Mouse (Mus musculus) kidney, postnatal 36 days (tissue): ENCODE measurements at regions not wholly inside any gene's neighbourhood (a gene's known extent, or its start where the extent isn't known, plus 50 kb on each side); places are given as distances from the start of the nearest gene placed in this dataset.

Experiments
- DNase-seq, 2 experiments: peaks; one replicate each; pipeline ENCODE4 v3.0.0; 2021 to 2022; ENCODE audit warnings: mixed read lengths in 2 of 2

DNA sequence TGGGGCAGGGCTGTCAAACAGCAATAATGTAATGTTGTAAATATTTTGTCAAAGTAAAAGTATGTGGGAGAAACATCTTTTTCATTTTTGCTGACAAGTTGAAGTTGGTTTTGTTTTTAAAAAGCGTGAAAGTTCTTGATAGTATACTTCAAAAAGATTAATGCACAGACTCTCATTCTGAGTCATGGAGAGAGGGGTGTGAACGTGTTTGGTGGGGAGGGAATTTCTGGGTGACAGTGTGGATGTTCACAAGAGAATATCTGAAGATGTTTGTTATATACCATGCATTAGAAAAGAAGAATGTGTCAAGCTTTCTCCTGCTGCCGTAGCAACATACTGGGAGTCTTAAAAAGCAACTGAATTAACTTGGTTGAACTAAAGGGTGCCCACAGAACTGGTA lies 57.0 kb downstream of the Rps29 start:
- no peak for DNase-seq

DNA sequence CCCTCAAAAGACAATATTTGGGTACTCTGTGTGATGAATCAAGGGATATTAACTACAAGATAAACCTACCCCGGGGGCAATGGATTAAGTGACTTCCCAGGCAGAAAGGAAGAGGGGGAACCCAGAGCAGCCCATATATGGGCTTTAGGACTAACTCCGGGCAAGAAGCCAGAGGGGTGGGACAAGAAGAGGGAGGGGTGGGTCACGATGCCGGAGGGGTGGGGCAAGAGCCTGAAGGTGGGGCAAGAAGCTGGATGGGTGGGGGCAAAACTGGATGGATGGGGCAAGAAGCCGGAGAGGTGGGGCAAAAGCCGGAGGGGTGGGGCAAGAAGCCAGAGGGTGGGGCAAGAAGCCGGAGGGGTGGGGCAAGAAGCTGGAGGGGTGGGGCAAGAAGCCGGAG lies 64.1 kb downstream of the Rps29 start:
- DNase-seq, result no peak

GRCm38 (mm10) chr12:69093073-69093797 lies 65.8 kb downstream of the Rps29 start:
- peak in 1 of 2 experiments; percentile 5 for DNase-seq

GRCm38 (mm10) chr12:69087928-69088609 lies 70.9 kb downstream of the Rps29 start:
- peak; percentile 19 to 20 for DNase-seq

GRCm38 (mm10) chr12:69085522-69086179 lies 73.3 kb downstream of the Rps29 start:
- no peak for DNase-seq

DNA sequence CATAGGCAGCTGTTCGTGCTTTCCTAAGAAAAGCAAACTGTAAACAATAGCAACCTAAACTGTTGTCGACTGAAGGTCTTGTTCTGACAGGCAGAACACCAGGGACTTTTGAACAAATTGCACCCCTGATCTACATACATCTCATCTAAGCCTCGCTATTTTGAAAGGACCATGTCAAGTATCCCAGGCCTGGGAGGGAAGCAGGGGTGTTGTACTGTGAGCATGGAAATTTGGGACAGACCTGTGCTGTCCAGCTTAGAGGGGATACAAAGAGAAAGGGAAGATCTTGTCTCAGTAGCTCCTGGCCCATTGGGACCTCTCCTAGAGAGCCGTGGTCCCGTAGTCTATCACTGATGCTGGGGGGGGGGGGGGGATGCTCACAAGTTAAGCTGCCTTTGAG lies 74.3 kb downstream of the Rps29 start:
- no peak for DNase-seq

DNA sequence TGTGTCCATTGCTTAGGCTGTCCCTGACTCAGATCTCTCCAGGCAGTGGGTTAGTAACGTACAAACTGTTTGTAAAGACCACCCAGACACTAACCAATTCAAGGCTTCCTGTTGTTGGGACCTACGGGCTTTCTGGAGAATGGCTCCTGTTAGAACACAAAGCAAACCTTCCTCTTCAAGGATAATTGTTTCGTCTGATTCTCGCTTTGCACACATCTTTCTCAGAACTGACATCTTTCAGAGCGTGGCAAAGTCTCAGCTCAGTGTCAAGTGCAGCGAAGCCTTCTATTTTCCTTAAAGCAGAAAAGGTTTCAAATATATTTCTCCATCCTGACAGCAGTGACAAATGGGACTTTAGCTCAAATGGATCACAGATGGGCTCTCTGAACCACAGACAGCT lies 76.9 kb downstream of the Rps29 start:
- no peak for DNase-seq

GRCm38 (mm10) chr12:69039553-69039952 lies 119.4 kb downstream of the Rps29 start:
- DNase-seq, result no peak

DNA sequence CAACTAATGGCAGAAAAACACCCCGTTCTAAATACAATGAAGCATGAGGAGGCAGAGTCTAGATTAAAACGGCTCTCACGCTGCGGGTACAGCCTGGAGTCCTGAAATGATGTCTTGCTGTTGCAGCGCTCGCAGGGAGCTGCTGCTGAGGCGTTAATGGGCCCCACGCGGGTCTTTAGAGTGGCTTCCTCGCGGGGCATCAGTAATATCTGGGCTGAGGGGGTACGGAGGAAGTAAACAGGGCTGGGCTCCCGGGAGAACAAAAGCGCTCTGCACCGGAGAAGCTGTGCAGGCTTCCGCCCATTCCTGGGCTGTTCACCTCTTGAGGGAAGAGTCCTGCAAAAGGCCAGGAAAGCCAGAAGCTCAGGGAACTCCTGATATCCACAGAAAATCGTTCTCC lies 135.4 kb downstream of the Rps29 start:
- DNase-seq, result no peak

DNA sequence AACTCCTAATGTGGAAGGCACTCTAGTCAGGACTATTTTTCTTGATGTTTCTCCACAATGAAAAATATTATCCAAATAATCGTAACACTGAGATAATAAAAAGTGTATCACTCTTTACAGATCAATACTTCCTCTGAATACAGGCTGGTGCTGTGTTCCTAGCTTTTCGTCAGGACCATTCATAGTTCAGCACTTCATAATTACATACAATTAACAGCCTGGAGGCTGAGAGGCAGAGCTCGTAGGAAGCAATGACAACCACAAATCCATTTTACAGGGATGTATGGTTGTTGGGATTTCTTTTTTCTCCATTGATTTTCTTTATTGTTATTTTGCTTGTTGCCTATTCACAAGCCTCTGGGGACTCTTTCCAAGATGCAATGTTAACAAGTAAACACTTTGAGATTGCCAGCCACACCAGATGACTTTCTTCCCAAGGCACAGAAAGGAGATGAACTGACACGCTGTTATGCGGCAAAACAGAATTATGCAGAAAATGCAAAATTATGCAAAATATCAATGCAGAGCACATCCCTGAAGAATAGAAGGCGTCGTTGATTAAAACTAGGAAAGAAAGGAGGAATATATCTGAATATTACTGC lies 142.2 kb downstream of the Rps29 start:
- DNase-seq, result no peak

DNA sequence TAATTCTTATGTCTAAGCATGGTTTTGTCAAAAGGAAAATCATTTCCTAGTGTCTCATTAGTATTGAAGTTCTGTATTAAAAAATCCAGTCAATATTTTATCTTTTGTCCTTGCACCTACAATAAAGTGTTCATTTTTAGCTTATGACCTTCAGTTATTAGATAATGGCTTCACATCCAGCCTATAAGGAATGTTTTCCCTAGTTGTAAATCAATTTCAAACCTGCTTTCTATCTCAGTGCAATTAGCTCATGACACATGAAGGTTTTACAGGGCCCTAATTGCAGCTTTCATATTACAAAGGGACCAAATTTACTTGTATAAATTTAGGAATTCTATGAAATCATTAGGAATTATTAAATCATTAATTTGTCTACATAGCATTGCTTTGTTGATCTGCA lies 153.8 kb downstream of the Rps29 start:
- DNase-seq, result no peak

GRCm38 (mm10) chr12:69002106-69002505 lies 156.9 kb downstream of the Rps29 start:
- no peak for DNase-seq

- DNase-seq, result no peak
These were observed 161.7 kb downstream of the Rps29 start for GRCm38 (mm10) chr12:68997259-68997658.

DNA sequence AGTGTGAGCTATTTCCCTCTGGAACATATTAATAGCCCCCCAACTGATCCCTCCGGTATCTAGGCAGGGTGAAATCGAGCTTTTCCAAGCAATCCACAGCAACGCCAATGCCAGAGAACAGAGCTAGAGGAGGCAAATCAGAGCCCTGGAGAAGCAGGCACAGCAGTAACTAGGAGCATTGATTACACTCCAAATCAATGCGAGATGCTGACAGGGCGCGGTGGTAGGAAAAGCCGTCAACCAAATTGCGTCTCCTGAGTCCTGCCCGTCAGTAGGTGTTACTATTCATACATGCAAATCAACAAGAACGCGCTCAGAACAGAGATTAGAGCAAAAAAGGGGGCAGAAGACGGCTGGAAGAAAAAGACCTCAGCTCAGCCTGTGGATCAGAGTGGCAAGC lies 162.2 kb downstream of the Rps29 start:
- DNase-seq, result no peak

DNA sequence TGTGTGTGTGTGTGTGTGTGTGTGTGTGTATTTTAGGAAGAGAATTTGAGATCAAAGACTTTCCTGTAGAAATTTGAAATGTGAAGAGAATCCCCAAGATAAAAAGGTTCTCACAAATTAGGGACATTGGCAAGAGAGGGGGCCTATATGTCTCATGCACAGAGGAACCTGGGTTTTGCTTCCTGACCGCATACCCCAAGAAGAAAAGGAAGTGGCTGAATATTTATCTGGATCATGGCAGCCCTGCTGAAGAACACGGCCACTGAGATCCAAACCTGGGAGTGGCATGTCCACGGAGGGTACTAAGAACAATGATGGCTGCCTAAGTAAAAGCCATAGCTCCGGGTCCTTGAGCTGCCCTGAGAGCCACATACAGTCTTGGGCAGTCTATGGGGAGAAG lies 178.3 kb downstream of the Rps29 start:
- DNase-seq, result no peak

GRCm38 (mm10) chr12:68980173-68980572 lies 178.8 kb downstream of the Rps29 start:
- DNase-seq, result no peak

DNA sequence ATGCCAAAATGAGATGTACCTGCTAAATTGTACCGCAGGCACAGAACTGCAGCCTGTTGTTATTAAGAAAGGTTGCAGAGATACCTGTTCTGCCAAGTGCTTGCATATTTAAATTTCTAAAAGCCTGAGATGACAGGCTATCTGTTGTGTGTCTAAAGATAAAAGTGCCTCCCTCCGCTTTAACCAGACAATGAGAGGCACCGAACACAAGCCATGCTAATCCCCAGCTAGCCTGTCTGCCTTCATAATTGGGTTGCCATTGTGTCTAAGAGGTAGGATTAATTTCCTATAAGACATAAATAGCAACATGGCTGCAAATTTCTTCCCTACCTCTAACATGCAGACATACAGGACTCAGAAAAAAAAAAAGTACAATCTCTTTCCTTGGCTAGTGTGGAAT lies 179.8 kb downstream of the Rps29 start:
- no peak for DNase-seq

- DNase-seq, result no peak
These were observed 181.7 kb downstream of the Rps29 start for GRCm38 (mm10) chr12:68977276-68977675.

DNA sequence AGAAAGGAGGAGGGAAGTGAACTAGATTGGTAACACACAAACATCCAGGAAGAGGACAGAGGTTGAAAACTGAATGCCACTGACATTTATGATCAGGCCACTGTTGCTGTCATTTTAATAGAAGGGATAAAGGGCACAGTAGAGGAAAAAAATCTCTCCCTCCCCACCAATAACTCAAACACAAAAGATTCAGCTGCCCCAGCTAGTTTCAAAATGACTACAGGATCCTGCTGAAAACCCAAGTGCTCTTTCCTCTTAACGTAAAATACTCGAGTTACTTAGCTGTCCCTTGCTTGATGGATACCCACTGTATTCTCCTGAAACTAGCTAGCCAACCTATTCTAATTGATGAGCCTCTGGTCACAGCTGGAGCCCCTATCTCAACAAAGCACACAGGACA lies 211.7 kb downstream of the Rps29 start:
- DNase-seq, result no peak

DNA sequence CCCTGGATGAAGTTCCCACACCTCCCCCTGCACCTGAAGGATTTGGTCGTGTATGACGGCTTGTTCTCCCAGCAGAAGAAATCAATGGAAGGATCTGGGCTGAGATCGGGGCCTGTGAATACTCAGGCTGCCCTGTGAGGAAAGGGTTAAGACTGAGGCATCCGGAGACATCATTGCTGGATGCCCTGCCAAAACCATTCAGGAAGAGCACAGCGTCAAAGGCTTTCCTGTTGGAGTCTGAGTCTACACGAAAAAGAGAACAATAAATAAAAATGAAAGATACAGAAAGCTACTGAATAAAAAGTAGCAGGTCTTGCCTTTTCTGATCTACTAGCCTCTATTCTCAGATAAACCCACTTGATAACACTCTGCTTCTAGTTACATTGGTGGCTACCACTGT lies 248.4 kb downstream of the Rps29 start:
- peak; percentile 7 to 17 for DNase-seq

GRCm38 (mm10) chr12:68904770-68905169 lies 254.2 kb downstream of the Rps29 start:
- DNase-seq, result no peak

DNA sequence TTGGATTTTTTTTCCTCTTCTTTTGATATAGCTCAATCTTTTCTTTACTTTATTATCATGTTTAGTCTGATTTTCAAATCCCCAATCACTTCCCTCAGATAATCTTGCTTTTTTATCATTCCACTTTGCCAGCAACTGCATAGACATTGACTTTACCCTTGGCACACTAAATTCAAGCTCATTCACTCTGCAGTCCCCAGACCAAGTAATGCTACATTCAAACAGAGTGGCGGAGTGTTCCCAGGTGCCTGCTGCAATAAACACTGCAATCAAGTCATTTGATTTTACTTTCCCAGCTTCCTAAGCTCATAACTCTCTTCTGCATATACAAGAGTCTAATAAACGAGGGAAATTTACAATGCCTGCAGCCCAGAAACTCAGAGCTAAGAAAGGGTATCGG lies 269.8 kb downstream of the Rps29 start:
- DNase-seq, result no peak

DNA sequence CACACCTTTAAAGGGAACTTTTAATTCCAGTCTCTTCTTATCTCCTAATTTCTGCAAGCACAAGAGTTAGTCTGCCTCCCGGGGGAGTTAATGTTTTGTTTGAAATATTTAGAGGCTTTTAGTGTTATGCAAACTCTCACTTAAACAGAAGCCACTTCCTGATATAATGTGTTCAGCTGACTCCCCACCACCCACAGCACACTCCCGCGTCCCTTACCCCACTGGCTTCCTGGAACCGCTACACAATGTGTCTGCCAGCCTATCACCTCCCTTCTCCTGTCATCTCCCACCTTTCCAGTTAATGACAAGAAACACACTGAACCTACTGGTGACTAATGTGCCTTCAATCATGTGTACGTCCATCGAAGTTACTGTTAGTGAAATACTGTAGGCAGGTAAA lies 276.5 kb downstream of the Rps29 start:
- DNase-seq, result no peak

DNA sequence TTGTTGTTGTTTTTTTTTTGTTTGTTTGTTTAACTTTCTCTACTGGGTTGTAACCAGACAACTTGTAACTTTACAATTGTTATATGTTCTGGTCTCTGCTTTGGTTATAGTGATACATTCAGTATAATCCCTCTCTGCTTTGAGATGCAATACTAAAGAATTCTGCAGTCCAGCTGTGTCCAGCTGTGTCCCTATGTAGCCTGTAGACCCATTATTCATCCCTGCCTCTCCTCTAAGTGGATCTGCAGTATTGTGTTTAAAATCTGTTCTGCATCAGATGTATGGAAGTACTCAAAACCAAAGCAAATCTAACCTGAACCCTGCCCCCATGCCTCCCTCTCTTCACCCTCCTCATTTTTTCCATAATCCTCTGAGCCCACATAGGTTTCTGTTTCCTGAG lies 279.6 kb downstream of the Rps29 start:
- DNase-seq, result no peak
